Mouse (Mus musculus): ENCODE results near the gene Tigd3.

GRCm38 (mm10) chr19:5868096-5868495 lies 25.9 kb downstream of the Tigd3 start:
- TF ChIP-seq CTCF (IDR thresholded peaks at IDR 0.05; ENCODE audit: insufficient read depth, low read length) (no peak), POLR2A (IDR thresholded peaks at IDR 0.05; ENCODE audit: borderline replicate concordance, extremely low read depth, low read depth, low read length) (no peak)

All from lung, adult 2 months (tissue).